Mouse (Mus musculus) ZHBTc4 (cell line): ENCODE data around the gene Maco1.

Source experiments
- DNase-seq: peaks from one replicate; pipeline ENCODE4 v3.0.0-alpha.2; 2011; ENCODE audit warnings: low read depth, low spot score

Gene Maco1

GRCm38 (mm10) chr4:134853259-134853636 lies at the start of gene Maco1:
Maco1 (minus strand) TSS chr4:134853345.
- DNase-seq: peak; percentile 98

- no peak for DNase-seq
These were observed 48.0 kb upstream of the Maco1 start for GRCm38 (mm10) chr4:134901126-134901525.

DNA sequence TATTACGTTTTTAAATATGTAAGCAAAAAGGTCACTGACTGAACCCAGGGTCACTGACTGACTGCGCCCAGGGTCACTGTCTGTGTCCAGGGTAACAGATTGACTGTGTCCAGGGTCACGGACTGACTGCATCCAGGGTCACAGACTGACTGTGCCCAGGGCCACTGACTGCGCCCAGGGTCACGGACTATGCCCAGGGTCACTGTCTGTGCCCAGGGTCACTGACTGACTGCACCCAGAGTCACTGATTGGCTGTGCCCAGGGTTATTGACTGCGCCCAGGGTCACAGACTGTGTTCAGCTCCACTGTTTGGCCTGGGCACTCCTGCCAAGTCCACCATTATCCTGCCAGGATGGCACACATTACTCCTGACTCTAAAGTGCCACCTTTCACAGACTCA lies 44.1 kb upstream of the Maco1 start:
- no peak for DNase-seq

GRCm38 (mm10) chr4:134892096-134892495 lies 39.0 kb upstream of the Maco1 start:
- no peak for DNase-seq

GRCm38 (mm10) chr4:134884364-134884763 lies 31.2 kb upstream of the Maco1 start:
- DNase-seq: no peak

DNA sequence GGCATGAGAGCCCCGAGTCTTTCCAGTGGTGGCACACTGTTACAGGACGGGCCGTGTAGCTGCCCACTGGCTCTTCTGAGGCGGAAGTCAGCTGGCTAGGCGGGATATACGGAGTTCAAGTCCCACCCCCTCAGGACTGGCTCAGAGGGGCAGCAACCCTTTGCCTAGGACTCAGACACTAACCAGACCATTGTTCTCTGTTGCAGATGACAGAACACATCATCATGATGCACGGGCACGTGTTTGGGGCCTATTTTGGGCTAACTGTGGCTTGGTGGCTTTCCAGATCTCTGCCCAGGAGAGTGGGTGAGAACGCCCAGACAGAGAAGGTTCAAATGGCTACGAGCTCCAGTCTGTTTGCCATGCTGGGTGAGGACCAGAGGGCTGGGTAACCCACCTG lies 30.7 kb upstream of the Maco1 start:
- DNase-seq: no peak

GRCm38 (mm10) chr4:134883266-134883665 lies 30.1 kb upstream of the Maco1 start:
- peak; percentile 88 for DNase-seq

DNA sequence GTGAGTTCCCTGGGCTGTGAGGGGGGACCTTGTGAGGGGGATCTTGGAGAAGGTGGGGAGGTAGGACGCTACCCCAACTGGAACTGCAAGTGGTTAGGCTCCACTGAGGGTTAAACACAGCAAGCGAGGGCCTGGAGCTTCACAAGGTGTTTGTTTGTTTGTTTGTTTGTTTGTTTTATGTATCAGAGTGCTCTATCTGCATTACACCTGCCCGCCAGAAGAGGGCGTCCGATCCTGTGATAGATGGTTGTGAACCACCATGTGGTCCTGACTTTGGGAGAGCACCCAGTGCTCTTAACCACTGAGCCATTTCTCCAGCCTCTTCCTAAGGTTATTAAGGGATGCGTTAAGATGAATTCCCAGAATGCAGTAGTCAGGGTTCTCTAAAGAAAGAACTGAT lies 26.9 kb upstream of the Maco1 start:
- peak; percentile 71 for DNase-seq

GRCm38 (mm10) chr4:134879410-134879981 lies 26.4 kb upstream of the Maco1 start:
- peak; percentile 76 for DNase-seq

DNA sequence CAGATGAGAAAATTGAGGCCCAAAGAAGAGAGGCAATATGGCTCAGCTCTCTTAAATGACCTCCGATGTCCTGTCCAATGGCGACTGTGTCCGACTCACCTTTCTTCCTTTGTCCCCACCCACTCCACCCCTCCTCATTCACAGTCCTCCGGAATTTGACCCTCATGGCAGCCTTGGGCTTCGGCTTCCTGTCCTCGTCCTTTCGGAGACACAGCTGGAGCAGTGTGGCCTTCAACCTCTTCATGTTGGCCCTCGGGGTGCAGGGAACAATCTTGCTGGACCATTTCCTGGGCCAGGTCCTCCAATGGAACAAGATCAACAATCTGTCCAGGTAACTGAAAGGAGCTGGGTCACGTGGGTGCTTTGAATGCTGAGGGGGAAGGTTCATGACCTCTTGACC lies 23.0 kb upstream of the Maco1 start:
- no peak for DNase-seq

- DNase-seq: no peak
These were observed 18.8 kb upstream of the Maco1 start for GRCm38 (mm10) chr4:134871950-134872349.

DNA sequence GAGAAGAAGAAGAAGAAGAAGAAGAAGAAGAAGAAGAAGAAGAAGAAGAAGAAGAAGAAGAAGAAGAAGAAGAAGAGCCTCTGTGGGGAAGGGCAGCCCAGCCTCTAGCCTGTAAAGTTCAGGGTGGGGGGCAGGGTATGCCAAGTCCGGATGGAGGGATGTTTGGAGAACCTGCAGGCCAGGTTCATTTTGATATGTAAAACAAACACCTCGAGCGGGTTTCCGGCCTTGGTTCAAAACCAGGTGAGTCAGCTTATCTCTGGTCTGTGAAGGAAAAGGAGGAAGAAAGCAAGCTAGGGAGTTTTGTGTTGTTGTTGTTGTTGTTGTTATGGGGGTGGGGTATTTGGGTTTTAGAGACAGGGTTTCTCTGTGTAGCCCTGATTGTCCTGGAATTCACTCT lies 18.3 kb upstream of the Maco1 start:
- DNase-seq: no peak

DNA sequence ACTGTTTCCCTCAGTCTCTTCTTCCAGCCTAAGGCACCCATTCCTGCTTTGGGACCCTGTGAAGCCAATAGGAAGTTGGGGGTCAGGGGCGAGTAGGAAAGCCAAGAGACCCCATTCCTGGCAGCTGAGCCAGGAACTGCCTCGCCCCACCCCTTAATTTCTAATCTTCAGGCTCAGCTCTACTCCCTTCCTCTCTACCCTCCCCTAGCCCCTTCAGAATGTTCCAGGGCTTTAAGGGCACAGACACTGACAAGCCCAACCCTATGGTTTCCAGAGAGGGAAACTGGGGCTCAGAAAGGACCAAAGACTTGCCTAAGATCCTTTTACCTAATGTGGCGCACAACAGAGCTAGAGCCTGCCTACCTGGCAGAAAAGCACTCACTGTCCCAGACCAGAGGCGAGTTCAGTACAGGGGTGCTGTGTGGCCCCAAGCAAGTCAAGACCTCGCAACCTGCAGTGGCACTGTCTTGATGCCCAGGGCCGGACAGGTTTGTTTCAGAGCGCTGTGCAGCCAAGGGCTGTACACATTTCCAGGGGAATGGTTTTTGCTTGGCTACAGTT lies 16.8 kb upstream of the Maco1 start:
- no peak for DNase-seq

DNA sequence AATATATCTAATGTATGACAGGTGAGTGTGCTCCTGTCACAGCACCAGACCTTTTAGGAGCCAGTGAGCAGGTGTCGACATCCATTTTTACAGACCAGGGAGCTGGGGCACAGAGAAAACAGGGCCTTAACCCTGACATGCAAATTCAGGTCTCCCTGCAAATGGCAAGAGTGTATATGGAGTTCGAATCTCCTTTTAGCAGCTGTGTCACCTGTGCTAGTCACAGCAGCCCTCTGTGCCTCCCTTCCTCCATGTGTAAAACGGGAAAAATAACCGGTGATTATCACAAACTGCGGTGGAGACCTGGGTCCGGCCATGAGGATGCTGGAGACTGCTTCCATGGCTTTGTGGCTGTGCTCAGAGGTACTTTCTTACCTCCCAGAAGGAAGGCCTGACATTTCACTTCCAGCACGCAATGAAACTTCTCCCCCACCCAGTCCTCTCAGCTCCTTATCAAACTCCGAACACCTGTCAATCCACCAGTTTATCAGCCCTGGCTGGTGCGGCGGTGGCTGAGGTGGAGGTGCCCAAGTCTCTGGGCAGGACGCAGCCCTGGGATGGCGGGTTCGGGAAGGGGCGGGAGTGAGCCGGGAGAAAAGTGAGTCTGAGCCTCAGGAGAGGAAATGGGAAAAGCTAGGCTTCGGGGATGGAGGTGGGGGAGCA lies 16.1 kb upstream of the Maco1 start:
- DNase-seq: no peak

GRCm38 (mm10) chr4:134868490-134868889 lies 15.3 kb upstream of the Maco1 start:
- DNase-seq: no peak

DNA sequence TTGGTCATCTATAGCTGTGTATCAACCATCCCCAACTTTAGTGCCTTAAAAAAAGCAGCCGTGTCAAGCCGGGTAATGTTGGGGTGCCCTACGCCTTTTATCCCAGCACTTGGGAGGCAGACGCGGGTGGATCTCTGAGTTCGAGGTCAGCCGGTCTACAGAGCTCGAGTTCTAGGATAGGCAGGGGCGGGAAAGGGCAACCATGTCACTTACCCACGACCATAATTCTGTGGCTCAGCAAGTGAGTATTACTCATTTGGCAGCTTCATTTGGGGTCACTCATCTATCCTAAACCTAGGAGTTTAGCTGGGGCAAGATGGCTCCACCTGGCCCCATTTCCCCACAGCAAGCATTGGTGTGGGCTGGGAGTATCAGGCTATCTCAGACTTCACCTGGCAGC lies 14.9 kb upstream of the Maco1 start:
- no peak for DNase-seq

DNA sequence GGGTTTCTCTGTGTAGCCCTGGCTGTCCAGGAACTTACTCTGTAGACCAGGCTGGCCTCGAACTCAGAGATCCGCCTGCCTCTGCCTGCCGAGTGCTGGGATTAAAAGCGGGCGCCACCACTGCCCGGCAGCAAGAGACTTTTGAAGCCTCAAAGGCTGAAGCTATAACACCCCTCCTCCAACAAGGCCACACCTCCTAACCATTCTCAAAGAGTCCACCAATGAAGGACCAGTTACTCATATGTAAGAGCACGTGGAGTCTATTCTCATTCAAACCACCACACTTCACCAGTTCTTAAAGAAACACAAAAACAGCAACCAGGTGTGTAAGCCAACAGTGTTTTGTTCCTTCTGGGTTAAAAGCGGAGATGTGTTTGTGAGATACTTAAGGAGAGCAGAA lies 14.5 kb upstream of the Maco1 start:
- peak; percentile 64 for DNase-seq

- no peak for DNase-seq
These were observed 14.1 kb upstream of the Maco1 start for GRCm38 (mm10) chr4:134867213-134867612.

DNA sequence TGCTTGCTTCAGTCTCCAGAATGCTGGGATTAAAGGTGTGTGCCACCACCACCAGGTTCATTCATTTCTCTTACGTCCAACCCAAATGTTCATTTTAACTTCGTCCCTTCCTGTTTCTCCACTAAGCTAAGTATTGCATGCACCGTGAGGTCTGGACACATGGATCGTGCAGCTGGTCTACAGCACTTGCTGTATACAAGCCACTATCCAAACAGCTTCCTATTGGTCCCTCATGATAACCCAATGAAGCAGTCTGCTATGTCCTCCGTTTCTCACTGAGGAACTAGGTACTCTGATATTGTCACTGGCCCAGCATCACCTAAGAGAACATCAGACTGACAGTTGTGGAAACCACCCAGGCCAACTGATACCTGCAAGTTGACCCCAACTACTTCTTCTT lies 12.6 kb upstream of the Maco1 start:
- no peak for DNase-seq

GRCm38 (mm10) chr4:134865340-134865739 lies 12.2 kb upstream of the Maco1 start:
- DNase-seq: no peak

DNA sequence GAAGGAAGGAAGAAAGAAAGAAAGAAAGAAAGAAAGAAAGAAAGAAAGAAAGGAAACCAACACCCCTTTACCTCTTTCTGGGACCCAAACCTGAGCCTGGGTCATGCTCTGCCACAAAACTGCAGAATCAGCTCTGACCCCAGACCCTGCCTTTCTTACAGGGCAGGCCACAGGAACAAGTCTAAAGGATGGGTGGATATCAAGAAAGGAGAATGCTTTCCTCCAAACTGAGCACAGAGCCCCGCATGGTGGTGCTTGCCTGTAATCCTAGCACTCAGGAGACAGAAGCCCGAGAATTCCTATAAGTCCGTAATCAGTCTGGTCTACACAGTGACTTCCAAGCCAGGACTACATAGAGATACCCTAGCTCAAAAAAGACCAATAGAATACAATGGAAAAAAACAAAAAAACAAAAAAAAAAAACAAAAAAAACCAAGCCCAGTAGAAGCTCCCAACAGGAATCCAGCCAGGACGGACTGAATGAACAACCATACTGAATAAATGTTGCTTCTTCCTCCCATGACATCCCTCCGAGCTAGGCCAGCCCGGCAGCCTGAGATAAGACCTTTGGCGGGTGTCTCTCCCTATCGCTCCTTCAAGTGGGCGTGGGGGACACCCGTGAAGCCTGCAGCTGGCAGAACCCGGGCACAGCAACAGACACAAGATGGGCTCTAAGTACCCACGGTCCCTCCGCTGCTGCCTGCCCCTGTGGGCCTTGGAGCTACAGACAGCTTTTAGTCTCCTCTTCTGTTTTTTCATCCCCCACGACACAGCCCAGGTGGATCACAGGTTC lies 11.0 kb upstream of the Maco1 start, which contains the start of gene Rhd:
Rhd (plus strand) TSS at position 600 of the 793 bp plus-strand sequence.
- DNase-seq: no peak

- DNase-seq: no peak
These were observed 9.9 kb upstream of the Maco1 start for GRCm38 (mm10) chr4:134862996-134863395.

DNA sequence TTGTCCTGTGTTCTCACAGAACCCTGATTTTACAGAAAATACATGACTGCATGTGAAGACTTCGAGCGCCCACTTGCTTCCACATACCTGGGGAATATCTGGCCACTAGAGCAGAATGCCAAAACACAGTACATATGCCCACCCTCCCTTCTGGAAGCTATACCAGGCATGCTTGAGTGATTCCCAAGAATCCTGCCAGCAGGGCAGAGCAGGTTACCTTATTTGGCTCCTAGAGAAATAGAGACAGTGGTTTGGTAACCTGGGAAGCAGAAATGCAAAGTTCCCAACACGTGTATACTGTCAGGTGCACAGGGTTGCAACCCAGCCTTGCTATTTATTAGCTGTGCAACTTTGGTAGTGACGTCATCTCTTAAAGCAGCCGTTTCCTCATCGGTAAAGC lies 8.7 kb upstream of the Maco1 start:
- no peak for DNase-seq
